Mouse (Mus musculus) heart, embryonic 11.5 days (tissue): ENCODE results near the gene Trim2. TPM values are rescaled to one million over a fixed set of nuclear protein-coding genes. Genes with fewer than 3 reads are reported as not detected.

ENCODE experiments used
- polyA plus RNA-seq: library from polyadenylated mRNA; unstranded; fragments of >200 nt; fragmentation: Nextera tagmentation; extraction: Ambion mirVana; gene quantifications from 2 replicates; pipeline ENCODE4 v1.2.1, GENCODE M21; 2014

The Trim2 gene
- polyA plus RNA-seq, 1 experiment from 2014 or later = 8.9 TPM

Other genes with a start within 250 kb of the Trim2 start
- 9.4 and 12.0 TPM in 2 replicates for gene Mnd1, start 151.1 kb downstream of the Trim2 start, polyA plus RNA-seq
- 0.30 TPM in 1 of 2 replicates, not detected in the other for gene Gm6525, start 132.8 kb downstream of the Trim2 start, polyA plus RNA-seq
- gene Fhdc1, start 173.6 kb upstream of the Trim2 start, polyA plus RNA-seq = 1.4 and 5.0 TPM in 2 replicates